In the genomic region with DNA sequence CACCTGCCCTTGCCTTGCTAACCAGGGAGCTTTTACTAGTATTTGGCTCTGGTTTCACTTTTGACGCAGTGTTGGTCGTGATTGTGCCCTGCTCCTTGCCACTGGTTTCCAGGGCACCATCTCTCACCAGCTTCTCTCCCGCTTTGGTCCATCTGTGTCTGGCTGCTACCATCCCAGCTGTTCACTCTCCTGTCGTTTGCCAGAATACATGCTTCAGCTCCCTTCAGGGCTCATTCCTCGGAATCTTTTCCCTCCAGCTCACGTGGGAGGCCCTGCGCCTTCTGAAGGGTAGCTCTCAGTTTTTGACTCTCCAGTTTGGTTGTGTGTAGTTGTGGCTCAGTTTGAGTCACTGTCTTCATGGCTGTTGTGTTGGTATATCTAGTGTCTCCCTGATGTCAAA, we compare ENCODE assay signal across 20 mouse cellular contexts. TPM values are rescaled to one million over a fixed set of nuclear protein-coding genes. Genes with fewer than 3 reads are reported as not detected.
DNase-seq lines count a peak whose midpoint lies in the region; ATAC-seq and TF ChIP-seq lines count a peak whose summit lies in the region.
"Had no signal": no experiment of that assay in that cellular context is flagged by ENCODE, and none has a peak within 500 bp of the region (broad histone marks: within the 10 kb centered on the region; RNA-seq: fewer than 3 reads in every experiment).

No protein-coding gene starts in this region.

- no peak for TF ChIP-seq CTCF in hindbrain, postnatal 0 days (IDR thresholded peaks at IDR 0.05; ENCODE audit: low read depth)

- peak; percentile 34 for DNase-seq in gastrocnemius, postnatal 14 days
- no peak for DNase-seq in gastrocnemius, postnatal 4 days (ENCODE audit: low spot score in 2 of 2)
- peak; percentile 39 for DNase-seq in hindbrain, postnatal 0 days (ENCODE audit: low spot score)
- DNase-seq in hindbrain, embryonic 11.5 days (ENCODE audit: low spot score): no peak
- DNase-seq in brain, adult 2 months (ENCODE audit: low read depth, low spot score): peak; percentile 78
- DNase-seq in left cerebral cortex, postnatal 25 days (ENCODE audit: low spot score in 2 of 2): peak; percentile 37 to 78
- DNase-seq in adrenal gland, postnatal 14 days: no peak
- no peak for DNase-seq in cerebellum, postnatal 4 days (ENCODE audit: low spot score in 2 of 2)
- DNase-seq: B cell, adult 2 months; cerebellum, adult 9-10 months; embryo, embryonic 11 days; gastrocnemius, postnatal 10 days; liver, postnatal 0 days had no signal

- no peak overlapping the region for H3K4me2 ChIP-seq in hindbrain, postnatal 0 days (ENCODE audit: low read depth, low read length)
- H3K4me2 ChIP-seq in hindbrain, embryonic 11.5 days (replicated peaks; ENCODE audit: low read depth, low read length): no peak overlapping the region
- H3K4me2 ChIP-seq: forebrain, embryonic 13.5 days; hindbrain, embryonic 14.5 days; limb, embryonic 15.5 days; midbrain, embryonic 13.5 days had no signal

- intact Hi-C loops in gastrocnemius, postnatal 14 days (cut with DNase I; ENCODE audit: low total_unique reads): no loop called here
- intact Hi-C loops in left cerebral cortex, postnatal 25 days (cut with DNase I): no loop called here

- no peaks in the 10 kb centered on the region for H3K36me3 ChIP-seq in hindbrain, postnatal 0 days (ENCODE audit: insufficient read depth, low read length)
- no peaks in the 10 kb centered on the region for H3K36me3 ChIP-seq in hindbrain, embryonic 11.5 days (ENCODE audit: control insufficient read depth, insufficient read depth, low read length)
- H3K36me3 ChIP-seq: limb, embryonic 15.5 days had no signal

- peaks cover 12% of the 10 kb centered on the region; the same call in 1 of the 2 replicates for H3K4me1 ChIP-seq in hindbrain, postnatal 0 days (ENCODE audit: insufficient read depth, low read length)
- peaks cover 2% of the 10 kb centered on the region; the same call in 1 of the 2 replicates for H3K4me1 ChIP-seq in hindbrain, embryonic 11.5 days (replicated peaks; ENCODE audit: control insufficient read depth, insufficient read depth, low read length)

- 54% methylated on average over 7 of the region's 7 CpGs for WGBS in hindbrain, postnatal 0 days
- WGBS in hindbrain, embryonic 11.5 days: 81% methylated on average over 7 of the region's 7 CpGs

- H3K27ac ChIP-seq in hindbrain, postnatal 0 days: no peak overlapping the region
- no peak overlapping the region for H3K27ac ChIP-seq in hindbrain, embryonic 11.5 days (ENCODE audit: low read depth, low read length)
- H3K27ac ChIP-seq: forebrain, embryonic 13.5 days; hindbrain, embryonic 14.5 days; kidney, postnatal 0 days; limb, embryonic 15.5 days; macrophage; midbrain, embryonic 13.5 days had no signal

- no peaks in the 10 kb centered on the region for H3K9me3 ChIP-seq in hindbrain, postnatal 0 days (ENCODE audit: low read length)
- H3K9me3 ChIP-seq in hindbrain, embryonic 11.5 days (ENCODE audit: control insufficient read depth, low read length): no peaks in the 10 kb centered on the region
- H3K9me3 ChIP-seq: forebrain, embryonic 13.5 days; limb, embryonic 15.5 days; midbrain, embryonic 13.5 days had no signal

- no peaks in the 10 kb centered on the region for H3K27me3 ChIP-seq in hindbrain, postnatal 0 days (ENCODE audit: insufficient read depth, low read length)
- H3K27me3 ChIP-seq in hindbrain, embryonic 11.5 days (ENCODE audit: control insufficient read depth, insufficient read depth, low read length): no peaks in the 10 kb centered on the region
- H3K27me3 ChIP-seq: forebrain, embryonic 13.5 days; limb, embryonic 15.5 days; midbrain, embryonic 13.5 days had no signal

- ATAC-seq in hindbrain, postnatal 0 days: no peak
- no peak for ATAC-seq in hindbrain, embryonic 11.5 days (ENCODE audit: low FRiP score)
- ATAC-seq: forebrain, embryonic 13.5 days; intestine, postnatal 0 days; liver, postnatal 0 days; midbrain, embryonic 13.5 days had no signal

- no peak overlapping the region for H3K9ac ChIP-seq in hindbrain, postnatal 0 days (replicated peaks; ENCODE audit: low read length)
- no peak overlapping the region for H3K9ac ChIP-seq in hindbrain, embryonic 11.5 days (ENCODE audit: low read depth, low read length)
- H3K9ac ChIP-seq: forebrain, embryonic 13.5 days; hindbrain, embryonic 14.5 days; limb, embryonic 15.5 days; liver, postnatal 0 days; midbrain, embryonic 13.5 days had no signal

- H3K4me3 ChIP-seq in hindbrain, postnatal 0 days (ENCODE audit: low read length): no peak overlapping the region
- no peak overlapping the region for H3K4me3 ChIP-seq in hindbrain, embryonic 11.5 days (ENCODE audit: low read depth, low read length)
- H3K4me3 ChIP-seq: forebrain, embryonic 13.5 days; limb, embryonic 15.5 days; midbrain, embryonic 13.5 days had no signal

RNA-seq across cellular contexts. Expression of a gene that starts 37.3 kb away (rescaled TPM):
- 10 to 100 TPM; 84.9 to 96.5 TPM for total RNA-seq in gastrocnemius, postnatal 14 days (2021)
- total RNA-seq in gastrocnemius, postnatal 4 days (2021): 100 to 1,000 TPM; 153 to 154 TPM
- total RNA-seq in hindbrain, postnatal 0 days (2014; rRNA removed): 80.7 and 83.2 TPM in 2 replicates
- polyA plus RNA-seq in hindbrain, postnatal 0 days (2015; fragmentation: Nextera tagmentation; extraction: Ambion mirVana): 106 and 122 TPM in 2 replicates
- 94.7 and 107 TPM in 2 replicates for polyA plus RNA-seq in hindbrain, embryonic 11.5 days (2014; fragmentation: Nextera tagmentation; extraction: Ambion mirVana)
- 100 to 1,000 TPM; 143 TPM for total RNA-seq in left cerebral cortex, postnatal 25 days (2021)
- 68.1 and 73.2 TPM in 2 replicates for total RNA-seq in adrenal gland, postnatal 14 days (2021)

RNA-seq across cellular contexts. Expression of a gene that starts 37.6 kb away (rescaled TPM):
- 1 to 10 TPM; 1.8 to 3.3 TPM for total RNA-seq in gastrocnemius, postnatal 14 days (2021)
- 1 to 10 TPM; 3.8 to 4.4 TPM for total RNA-seq in gastrocnemius, postnatal 4 days (2021)
- 5.5 and 6.8 TPM in 2 replicates for total RNA-seq in hindbrain, postnatal 0 days (2014; rRNA removed)
- 12.1 and 12.7 TPM in 2 replicates for polyA plus RNA-seq in hindbrain, postnatal 0 days (2015; fragmentation: Nextera tagmentation; extraction: Ambion mirVana)
- polyA plus RNA-seq in hindbrain, embryonic 11.5 days (2014; fragmentation: Nextera tagmentation; extraction: Ambion mirVana): 11.8 and 19.4 TPM in 2 replicates
- total RNA-seq in left cerebral cortex, postnatal 25 days (2021): 10 to 100 TPM; 26.0 to 28.5 TPM
- 7.1 and 10.5 TPM in 2 replicates for total RNA-seq in adrenal gland, postnatal 14 days (2021)

Comparison
In these comparisons a context has a peak if more than half of its experiments do, and no peak if none do; other contexts are left out.
1. DNase-seq: peak in gastrocnemius, postnatal 14 days (single experiment), hindbrain, postnatal 0 days (single experiment), brain, adult 2 months (single experiment) and left cerebral cortex, postnatal 25 days (2 of 2); none in gastrocnemius, postnatal 4 days (0 of 2), hindbrain, embryonic 11.5 days (single experiment), adrenal gland, postnatal 14 days (single experiment) and cerebellum, postnatal 4 days (0 of 2).